Mouse (Mus musculus): ENCODE results near the gene Gm10681.
"Not testable (repeated sequence)": the region's sequence is repeated elsewhere in the genome, so short reads cannot be mapped to it uniquely, and the experiment has no call there.

DNA sequence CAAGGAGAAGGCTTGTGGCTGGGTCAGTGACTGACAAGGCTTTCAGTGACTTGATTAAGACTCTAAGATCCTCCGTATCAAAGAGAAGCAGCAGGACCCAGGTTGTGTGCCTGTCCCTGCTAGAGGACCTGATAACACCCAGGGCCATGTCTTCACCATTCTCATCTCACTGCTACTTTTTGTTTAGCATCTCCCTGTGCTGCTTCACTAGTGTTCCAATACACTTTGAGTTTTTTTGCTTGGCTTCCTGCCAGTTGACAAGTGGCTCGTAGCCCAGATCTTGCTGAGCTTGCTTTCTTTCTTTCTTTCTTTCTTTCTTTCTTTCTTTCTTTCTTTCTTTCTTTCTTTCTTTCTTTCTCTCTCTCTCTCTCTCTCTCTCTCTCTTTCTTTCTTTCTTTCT, 65.8 kb downstream of the Gm10681 start:
- not testable (repeated sequence) for TF ChIP-seq MAX (IDR thresholded peaks at IDR 0.05; ENCODE audit: low read length); ZMIZ1 (IDR thresholded peaks at IDR 0.05; ENCODE audit: low read depth, low read length); CHD1 (IDR thresholded peaks at IDR 0.05; ENCODE audit: low read depth, low read length); POLR2A (IDR thresholded peaks at IDR 0.05; ENCODE audit: control insufficient read depth in 1 of 2, insufficient read depth in 1 of 2, low read depth in 1 of 2, low read length in 2 of 2, poor library complexity in 1 of 2); JUND (IDR thresholded peaks at IDR 0.05; ENCODE audit: low read depth, low read length); POLR2AphosphoS5 (IDR thresholded peaks at IDR 0.05; ENCODE audit: borderline replicate concordance, low read depth, low read length)
